Mouse (Mus musculus): Measurements from ENCODE around the gene Map3k20.

DNA sequence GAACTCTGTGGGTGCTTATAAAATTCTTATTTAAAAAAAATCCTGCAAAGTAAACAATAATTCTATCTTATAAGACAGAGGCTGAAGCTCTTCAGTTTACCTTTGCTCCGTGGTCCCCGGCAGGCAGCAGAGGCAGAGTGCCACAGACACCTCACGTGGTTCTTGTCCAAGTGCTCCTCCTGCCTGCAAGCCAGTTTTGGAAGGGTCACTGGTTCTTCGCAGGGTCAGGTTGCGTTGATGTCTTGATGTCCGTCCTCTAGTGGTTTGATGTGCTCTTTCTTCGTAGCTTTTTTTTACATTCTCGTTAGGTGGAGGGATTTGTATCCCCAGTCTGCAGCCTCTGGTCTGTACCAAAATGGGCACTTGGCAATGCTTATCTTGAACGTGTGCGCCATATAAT lies 71.0 kb downstream of the Map3k20 start:
- TF ChIP-seq POLR2A (IDR thresholded peaks at IDR 0.05; ENCODE audit: borderline replicate concordance, insufficient read depth, low read length): no peak
- no peak for TF ChIP-seq CTCF (IDR thresholded peaks at IDR 0.05; ENCODE audit: borderline replicate concordance, insufficient read depth, low read depth, low read length)

Data from cerebellum, adult 2 months (tissue).